Mouse (Mus musculus) embryonic facial prominence, embryonic 13.5 days (tissue): ENCODE results near the gene Iqce. TPM values are rescaled to one million over a fixed set of nuclear protein-coding genes. Genes with fewer than 3 reads are reported as not detected.

Experiments used
- ATAC-seq: fragments of 200-750 bp; cut with Nextera tagmentation; 2 replicates; pipeline ENCODE4 v1.8.0; 2017; ENCODE audit warnings: low read depth; ENCODE audit not compliant: insufficient number of reproducible peaks, insufficient read depth, low FRiP score, low TSS enrichment
- H3K27ac ChIP-seq: fragments of 300-500 bp; sonication (generic); 2 replicates; pipeline ENCODE4 v1.5.1; 2015; ENCODE audit warnings: moderate library complexity, mild to moderate bottlenecking, inconsistent platforms
- H3K27me3 ChIP-seq: fragments of 300-500 bp; sonication (generic); 2 replicates; pipeline ENCODE4 v1.6.1; 2015; ENCODE audit warnings: mild to moderate bottlenecking, inconsistent platforms
- H3K36me3 ChIP-seq: fragments of 300-500 bp; sonication (generic); 2 replicates; pipeline ENCODE4 v1.6.1; 2015; ENCODE audit warnings: mild to moderate bottlenecking, inconsistent platforms
- H3K4me1 ChIP-seq: fragments of 300-500 bp; sonication (generic); 2 replicates; pipeline ENCODE4 v1.6.1; 2015; ENCODE audit warnings: inconsistent platforms
- H3K4me2 ChIP-seq: fragments of 300-500 bp; sonication (generic); 2 replicates; pipeline ENCODE4 v1.6.1; 2015; ENCODE audit warnings: moderate library complexity, mild to moderate bottlenecking, inconsistent platforms
- H3K4me3 ChIP-seq: fragments of 300-500 bp; sonication (generic); 2 replicates; pipeline ENCODE4 v1.5.1; 2015; ENCODE audit warnings: mild to moderate bottlenecking, inconsistent platforms
- H3K9ac ChIP-seq: fragments of 300-500 bp; sonication (generic); 2 replicates; pipeline ENCODE4 v1.6.1; 2015; ENCODE audit warnings: mild to moderate bottlenecking, inconsistent platforms
- H3K9me3 ChIP-seq: fragments of 300-500 bp; sonication (generic); 2 replicates; pipeline ENCODE4 v1.6.1; 2016; ENCODE audit warnings: inconsistent platforms
- WGBS: fragments of 180-500 bp; shearing (Covaris S2); methylation state at CpG from one replicate; pipeline ENCODE4 v1.1.7; 2015; ENCODE audit warnings: mixed read lengths; 5-methylcytosine and 5-hydroxymethylcytosine counted together
- polyA plus RNA-seq: library from polyadenylated mRNA; unstranded; fragments of >200 nt; fragmentation: Nextera tagmentation; extraction: Ambion mirVana; gene quantifications from 2 replicates; pipeline ENCODE4 v1.2.1, GENCODE M21; 2015

Iqce gene
- polyA plus RNA-seq, 1 experiment from 2014 or later, result 25.3 TPM

DNA sequence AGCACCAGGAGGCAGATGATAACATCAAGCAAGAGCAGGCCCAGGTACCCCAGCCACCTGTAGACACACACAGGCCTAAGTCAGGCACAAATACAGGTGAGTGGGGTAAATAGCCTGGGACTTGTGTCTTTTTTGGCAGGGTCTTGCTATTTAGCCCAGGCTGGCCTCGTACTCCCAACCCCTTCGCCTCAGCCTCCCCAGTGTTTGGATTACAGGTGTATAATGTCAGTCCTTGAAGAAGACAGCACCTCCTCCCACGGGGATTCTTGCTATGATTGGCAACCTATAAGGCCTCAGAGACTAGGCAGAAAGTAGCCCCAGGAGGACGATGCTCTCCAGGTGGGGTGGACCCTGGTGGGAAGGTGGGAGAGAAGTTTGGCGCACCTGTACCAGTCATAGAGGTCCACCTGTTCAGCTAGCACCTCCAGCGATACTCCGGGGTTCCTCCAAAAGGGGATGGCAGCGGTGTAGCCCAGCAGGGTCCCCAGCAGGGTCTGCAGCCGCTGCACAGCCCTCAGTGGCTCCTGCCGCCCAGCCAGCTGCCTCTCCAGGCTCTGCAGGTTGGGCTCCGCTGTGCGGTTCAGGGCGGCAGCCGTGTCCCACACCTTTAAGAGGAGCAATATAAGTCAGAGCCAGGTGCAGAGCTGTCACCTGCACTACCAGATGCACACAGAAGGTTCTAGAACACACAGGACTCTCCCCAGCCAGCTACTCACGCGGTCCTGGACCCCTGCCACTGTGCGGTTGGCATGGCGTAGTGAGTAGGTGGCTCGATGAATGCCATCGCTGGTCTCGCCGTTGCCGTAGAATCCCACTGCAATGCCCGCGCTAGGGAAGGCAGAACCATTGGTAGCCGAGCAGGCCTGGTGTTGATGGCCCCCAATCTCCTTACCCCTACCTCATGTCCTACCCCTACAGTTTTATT, 67.1 kb downstream of the Iqce start:
- Histone ChIP-seq H3K9ac (no peak overlapping the region), H3K27ac (no peak overlapping the region), H3K4me3 (no peak overlapping the region), H3K27me3 (no peaks in the 10 kb centered on the region), H3K9me3 (no peaks in the 10 kb centered on the region), H3K4me2 (no peak overlapping the region), H3K36me3 (peaks cover 98% of the 10 kb centered on the region), H3K4me1 (peaks cover 8% of the 10 kb centered on the region)
- no peak for ATAC-seq
- WGBS, result 95% methylated on average over 26 of the region's 26 CpGs

DNA sequence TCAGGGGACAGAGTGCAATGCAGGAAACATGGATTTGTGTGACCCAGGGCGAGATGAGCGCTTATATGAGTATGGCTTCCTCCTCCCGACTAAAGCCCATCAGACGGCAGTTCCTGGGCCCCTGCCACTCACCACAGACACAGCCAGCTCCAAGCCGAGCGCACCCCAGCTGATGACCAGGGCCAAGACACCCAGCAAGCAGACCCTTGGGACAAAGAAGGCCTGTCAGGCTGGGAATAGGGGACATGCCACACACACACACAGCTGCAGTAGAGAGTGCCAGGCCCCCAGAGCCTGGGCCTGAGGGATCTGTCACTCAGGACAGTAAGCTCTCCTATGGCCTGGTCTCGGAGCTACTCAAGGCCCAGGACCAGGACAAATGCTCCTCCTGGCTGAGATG, 68.7 kb downstream of the Iqce start:
- Histone ChIP-seq H3K27ac (no peak overlapping the region), H3K4me1 (no peaks in the 10 kb centered on the region), H3K9ac (no peak overlapping the region), H3K36me3 (peaks cover 99% of the 10 kb centered on the region), H3K4me3 (no peak overlapping the region), H3K27me3 (no peaks in the 10 kb centered on the region), H3K9me3 (no peaks in the 10 kb centered on the region), H3K4me2 (no peak overlapping the region)
- WGBS, result 85% methylated on average over 7 of the region's 7 CpGs
- ATAC-seq, result no peak

DNA sequence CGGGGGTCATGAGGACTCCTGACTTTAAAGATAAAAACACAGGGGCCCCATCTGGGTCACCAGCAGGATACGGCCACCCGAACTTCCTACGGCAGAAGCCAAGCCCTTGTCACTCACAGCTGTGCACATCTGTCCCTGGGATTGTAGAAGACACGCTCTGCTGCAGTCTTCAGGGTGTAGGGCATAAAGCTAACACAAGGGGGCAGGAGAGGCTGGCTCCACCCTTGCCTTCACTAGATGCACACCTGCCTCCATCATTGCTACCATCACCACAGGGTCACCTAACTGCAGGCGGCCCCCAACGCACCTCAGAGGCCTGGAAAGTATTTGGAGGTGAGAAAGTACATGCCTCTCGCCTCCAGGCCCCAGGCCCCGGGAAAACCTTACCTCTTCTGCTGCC, 73.2 kb downstream of the Iqce start:
- H3K4me2 ChIP-seq, result no peak overlapping the region
- 98% methylated on average over 9 of the region's 9 CpGs for WGBS

DNA sequence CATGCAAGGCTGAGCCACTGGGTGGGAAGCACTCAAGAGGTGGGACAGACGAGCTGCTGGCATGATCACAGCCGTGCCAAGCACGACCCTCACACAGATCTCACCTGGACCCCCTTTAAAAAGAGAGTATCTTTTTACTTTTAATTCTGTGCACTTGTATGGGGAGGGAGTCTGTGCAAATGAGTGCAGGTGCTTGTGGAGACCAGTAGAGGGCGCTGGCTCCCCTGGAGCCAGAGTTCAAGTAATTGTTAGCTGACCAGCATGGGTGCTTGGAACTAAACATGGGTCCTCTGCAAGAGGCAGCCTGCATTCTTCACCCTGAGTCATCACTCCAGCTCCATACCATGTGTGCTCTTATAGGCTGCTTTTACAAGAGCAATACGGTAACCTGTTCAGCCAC, 74.6 kb downstream of the Iqce start:
- H3K9ac ChIP-seq, result no peak overlapping the region
- no peaks in the 10 kb centered on the region for H3K9me3 ChIP-seq
- H3K27ac ChIP-seq, result no peak overlapping the region
- ATAC-seq, result no peak
- 96% methylated on average over 5 of the region's 5 CpGs for WGBS
- H3K4me1 ChIP-seq, result peaks cover 3% of the 10 kb centered on the region; the same call in 1 of the 2 replicates
- H3K4me3 ChIP-seq, result no peak overlapping the region
- H3K4me2 ChIP-seq, result no peak overlapping the region
- peaks cover 98% of the 10 kb centered on the region for H3K36me3 ChIP-seq
- no peaks in the 10 kb centered on the region for H3K27me3 ChIP-seq

More for the DNA sequence above, 73.2 kb downstream of the Iqce start:
- peaks cover 97% of the 10 kb centered on the region for H3K36me3 ChIP-seq
- no peak overlapping the region for H3K9ac ChIP-seq
- no peak overlapping the region for H3K4me3 ChIP-seq
- H3K4me1 ChIP-seq, result peaks cover 3% of the 10 kb centered on the region; the same call in 1 of the 2 replicates
- no peak overlapping the region for H3K27ac ChIP-seq
- H3K9me3 ChIP-seq, result no peaks in the 10 kb centered on the region
- no peaks in the 10 kb centered on the region for H3K27me3 ChIP-seq
- no peak for ATAC-seq

DNA sequence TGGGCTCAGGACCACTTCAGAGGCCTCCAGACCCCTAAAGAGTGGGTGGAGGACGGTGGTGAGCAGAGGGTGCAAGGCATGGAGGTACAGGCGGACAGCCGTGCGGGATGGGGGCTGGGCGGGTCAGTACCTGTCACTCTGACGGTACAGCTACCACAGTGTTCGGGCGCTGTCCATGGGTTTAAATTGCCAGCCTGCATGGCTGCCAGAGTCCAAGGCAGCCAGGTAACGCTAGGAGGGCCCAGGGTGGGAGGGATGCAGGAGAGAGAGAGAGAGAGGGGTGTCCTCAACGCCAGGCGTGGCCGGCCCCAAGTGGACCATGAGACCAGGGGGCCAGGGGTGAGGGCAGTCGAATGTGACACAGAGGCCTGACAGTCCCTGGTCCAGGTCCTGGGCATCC, 77.2 kb downstream of the Iqce start:
- 90% methylated on average over 13 of the region's 13 CpGs for WGBS
- Histone ChIP-seq H3K4me1 (peaks cover 22% of the 10 kb centered on the region), H3K27ac (no peak overlapping the region), H3K4me2 (no peak overlapping the region), H3K36me3 (peaks cover 88% of the 10 kb centered on the region), H3K4me3 (no peak overlapping the region), H3K9ac (no peak overlapping the region), H3K9me3 (no peaks in the 10 kb centered on the region), H3K27me3 (no peaks in the 10 kb centered on the region)
- ATAC-seq, result no peak

DNA sequence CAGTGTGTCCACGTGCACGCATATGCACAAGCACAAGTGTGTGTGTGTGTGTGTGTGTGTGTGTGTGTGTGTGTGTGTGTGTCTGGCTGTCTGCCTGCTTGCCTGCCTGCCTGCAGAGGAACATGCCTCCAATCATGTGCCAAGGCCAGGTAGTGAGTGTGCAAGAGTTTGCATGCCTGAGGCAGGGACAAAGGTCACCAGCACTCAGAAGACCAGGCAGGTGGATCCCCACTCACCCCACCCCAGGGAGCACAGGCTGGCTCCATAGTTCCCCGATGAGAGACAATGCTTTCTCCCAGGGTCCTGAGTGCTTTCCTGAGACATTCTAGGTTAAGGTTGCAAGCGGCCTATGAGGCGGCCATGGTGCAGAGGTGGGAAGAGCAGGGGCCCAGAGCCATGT, 77.9 kb downstream of the Iqce start:
- H3K9me3 ChIP-seq, result no peaks in the 10 kb centered on the region
- no peak overlapping the region for H3K4me2 ChIP-seq
- no peak overlapping the region for H3K9ac ChIP-seq
- peaks cover 22% of the 10 kb centered on the region for H3K4me1 ChIP-seq
- WGBS, result 96% methylated on average over 5 of the region's 5 CpGs
- H3K4me3 ChIP-seq, result no peak overlapping the region
- no peak overlapping the region for H3K27ac ChIP-seq
- no peak for ATAC-seq
- H3K27me3 ChIP-seq, result no peaks in the 10 kb centered on the region
- peaks cover 80% of the 10 kb centered on the region for H3K36me3 ChIP-seq

DNA sequence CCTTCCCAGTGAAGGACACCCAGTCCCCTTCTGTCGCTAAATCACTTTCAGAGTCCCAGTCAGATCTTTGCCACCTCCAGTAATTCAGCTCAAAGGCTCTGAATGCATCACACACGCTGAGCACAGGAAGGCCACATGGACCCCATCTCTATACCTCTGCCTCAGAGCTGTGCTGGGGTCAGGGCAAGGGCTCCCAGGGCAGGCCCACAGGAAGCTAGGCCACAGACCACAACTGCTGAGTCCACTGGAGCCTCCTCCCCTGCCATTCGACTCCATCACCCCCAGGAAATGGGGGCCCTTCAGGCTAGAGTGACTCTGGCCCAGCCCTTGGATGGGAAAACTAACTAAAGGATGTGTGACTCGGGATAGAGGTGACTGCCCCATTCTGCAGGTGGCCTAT, 78.4 kb downstream of the Iqce start:
- no peak for ATAC-seq
- H3K4me3 ChIP-seq, result no peak overlapping the region
- peaks cover 22% of the 10 kb centered on the region for H3K4me1 ChIP-seq
- H3K27ac ChIP-seq, result no peak overlapping the region
- no peak overlapping the region for H3K4me2 ChIP-seq
- H3K27me3 ChIP-seq, result no peaks in the 10 kb centered on the region
- H3K36me3 ChIP-seq, result peaks cover 76% of the 10 kb centered on the region
- H3K9ac ChIP-seq, result no peak overlapping the region
- 71% methylated on average over 4 of the region's 4 CpGs for WGBS
- H3K9me3 ChIP-seq, result no peaks in the 10 kb centered on the region

DNA sequence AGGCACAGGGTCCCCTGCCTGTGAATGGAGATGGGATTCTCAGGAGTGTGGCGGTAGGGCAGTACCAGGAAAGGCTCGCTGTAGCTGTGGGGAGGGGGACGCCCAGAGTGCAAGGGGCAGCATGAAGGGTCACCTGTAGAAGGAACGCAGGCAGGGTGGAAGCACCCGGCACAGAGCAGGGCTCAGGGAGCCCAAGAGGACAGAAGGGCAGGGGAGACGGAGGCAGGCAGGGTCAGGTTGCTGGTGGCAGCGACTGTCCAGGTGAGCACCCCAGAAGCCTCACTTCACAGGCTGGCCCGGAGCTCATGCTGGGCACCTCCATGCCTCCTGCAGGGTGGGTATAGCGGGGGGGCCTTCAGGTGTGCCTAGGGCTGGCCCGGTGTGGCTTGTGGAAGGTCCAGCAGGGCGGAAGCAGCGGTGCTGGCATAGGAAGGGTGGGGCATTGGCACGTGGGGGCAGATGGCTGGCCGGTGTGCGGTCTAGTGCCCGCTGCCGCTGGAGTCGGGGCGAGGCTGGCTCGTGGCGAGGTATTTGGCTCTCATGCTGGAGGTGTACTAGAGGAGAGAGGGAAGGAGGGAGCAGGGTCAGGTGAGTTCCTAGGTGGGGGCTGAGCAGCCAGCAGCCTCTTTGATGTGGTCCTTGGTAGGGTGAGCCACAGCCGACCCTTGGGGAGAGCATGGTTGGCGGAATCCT, 79.1 kb downstream of the Iqce start:
- Histone ChIP-seq H3K36me3 (peaks cover 69% of the 10 kb centered on the region), H3K9me3 (no peaks in the 10 kb centered on the region), H3K4me3 (no peak overlapping the region), H3K4me1 (peaks cover 22% of the 10 kb centered on the region), H3K27me3 (no peaks in the 10 kb centered on the region), H3K4me2 (no peak overlapping the region), H3K9ac (no peak overlapping the region), H3K27ac (no peak overlapping the region; the same call in 1 of the 2 replicates)
- no peak for ATAC-seq
- 94% methylated on average over 23 of the region's 23 CpGs for WGBS

DNA sequence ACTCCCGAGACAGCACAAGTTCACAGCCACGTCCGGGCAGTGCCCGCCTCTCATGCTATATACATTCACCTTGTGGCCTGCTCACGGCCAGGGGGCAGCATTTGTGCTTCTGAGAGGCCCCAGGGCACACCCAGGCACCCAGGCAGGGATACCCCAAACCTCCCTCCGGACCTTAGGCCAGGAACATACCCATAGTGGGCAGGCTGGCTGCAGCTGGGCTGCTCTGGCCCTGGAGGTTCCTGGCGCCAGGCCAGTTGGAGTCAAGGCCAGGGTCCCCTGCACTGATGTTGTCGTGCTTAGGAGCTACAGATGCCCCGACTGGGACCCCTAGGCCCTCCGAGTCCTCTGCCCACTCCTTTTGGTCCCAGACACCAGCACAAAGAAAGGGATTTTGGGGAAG, 80.7 kb downstream of the Iqce start:
- Histone ChIP-seq H3K27me3 (no peaks in the 10 kb centered on the region), H3K4me3 (no peak overlapping the region), H3K4me1 (peaks cover 27% of the 10 kb centered on the region), H3K9me3 (no peaks in the 10 kb centered on the region), H3K27ac (peak overlapping the region; percentile 62), H3K4me2 (no peak overlapping the region), H3K9ac (no peak overlapping the region), H3K36me3 (peaks cover 53% of the 10 kb centered on the region)
- 76% methylated on average over 10 of the region's 10 CpGs for WGBS
- ATAC-seq, result no peak

DNA sequence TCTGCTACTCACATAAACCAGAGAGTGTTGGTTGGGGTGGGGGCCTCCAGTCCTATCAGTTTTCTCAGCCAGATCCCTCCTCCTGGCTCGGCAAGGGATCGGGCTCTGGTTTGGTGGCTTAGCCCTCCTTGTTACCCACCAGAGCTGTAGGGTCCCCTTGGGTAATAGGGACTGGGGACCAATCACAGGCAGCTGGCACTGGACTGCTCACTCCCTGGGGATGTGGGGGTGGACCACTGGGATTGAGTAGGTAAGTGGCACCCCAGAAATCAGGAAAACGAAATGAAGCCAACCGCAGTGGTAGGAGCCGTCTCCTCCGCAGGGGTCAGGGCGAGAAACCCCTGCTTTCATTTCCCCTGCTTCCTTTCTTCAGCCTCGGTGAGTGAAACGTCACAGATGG, 81.1 kb downstream of the Iqce start:
- no peak overlapping the region for H3K4me2 ChIP-seq
- H3K4me3 ChIP-seq, result no peak overlapping the region
- no peaks in the 10 kb centered on the region for H3K27me3 ChIP-seq
- 72% methylated on average over 9 of the region's 9 CpGs for WGBS
- H3K9ac ChIP-seq, result no peak overlapping the region
- ATAC-seq, result no peak
- H3K36me3 ChIP-seq, result peaks cover 53% of the 10 kb centered on the region
- peak overlapping the region; percentile 62 for H3K27ac ChIP-seq
- peaks cover 26% of the 10 kb centered on the region for H3K4me1 ChIP-seq
- no peaks in the 10 kb centered on the region for H3K9me3 ChIP-seq

DNA sequence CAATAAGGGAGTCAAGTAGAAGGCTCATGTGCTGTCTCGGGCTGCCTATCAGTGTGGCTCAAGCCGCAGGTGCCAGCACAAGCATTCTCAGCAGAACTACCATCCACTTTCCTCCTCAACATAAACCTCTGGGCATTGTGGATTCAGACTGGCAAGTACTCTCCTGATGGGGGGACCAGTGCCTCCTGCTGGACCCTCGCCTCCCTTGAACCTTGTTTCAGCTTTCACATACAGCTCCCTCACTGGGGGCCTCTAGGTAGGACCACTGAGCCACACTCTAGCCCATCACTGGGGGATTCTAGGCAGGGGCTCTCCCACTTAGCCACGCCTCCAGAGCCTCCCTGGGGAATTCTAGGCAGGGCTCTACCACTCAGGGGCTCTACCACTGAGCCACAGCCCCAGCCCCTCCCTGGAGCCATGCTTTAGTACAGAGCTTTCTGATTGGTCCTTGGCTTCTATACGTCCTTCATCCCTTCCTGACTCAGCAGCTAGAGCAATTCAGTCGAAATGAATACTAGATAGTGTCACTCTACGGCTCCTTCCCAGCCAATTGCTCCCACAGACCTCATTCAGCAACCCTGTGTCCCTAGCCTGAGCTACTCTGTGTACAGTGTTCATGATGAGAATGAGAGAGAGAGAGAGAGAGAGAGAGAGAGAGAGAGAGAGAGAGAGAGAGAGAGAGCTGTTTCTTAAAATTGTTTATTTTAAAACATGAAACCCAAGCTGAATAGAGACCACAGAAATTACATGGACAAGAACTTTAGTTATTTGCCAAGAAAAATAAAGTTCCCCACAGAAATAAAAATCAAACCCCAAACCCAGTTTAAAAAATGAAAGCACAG, 82.1 kb downstream of the Iqce start:
- no peak overlapping the region for H3K4me2 ChIP-seq
- H3K27me3 ChIP-seq, result no peaks in the 10 kb centered on the region
- peak overlapping the region; percentile 62 for H3K27ac ChIP-seq
- H3K36me3 ChIP-seq, result peaks cover 47% of the 10 kb centered on the region
- WGBS, result 57% methylated on average over 7 of the region's 7 CpGs
- no peak overlapping the region for H3K9ac ChIP-seq
- no peak for ATAC-seq
- H3K4me3 ChIP-seq, result no peak overlapping the region
- H3K4me1 ChIP-seq, result peaks cover 26% of the 10 kb centered on the region
- H3K9me3 ChIP-seq, result no peaks in the 10 kb centered on the region
